7 mouse cellular contexts compared by ENCODE assay signal in genomic region chr14:31195968-31196367, GRCm38 (mm10). TPM values are rescaled to one million over a fixed set of nuclear protein-coding genes. Genes with fewer than 3 reads are reported as not detected.
A peak's percentile ranks its signal among the peaks of the same experiment; 100 is the strongest.
DNase-seq lines count a peak whose midpoint lies in the region; ATAC-seq and TF ChIP-seq lines count a peak whose summit lies in the region.

No protein-coding gene starts in this region.

- intact Hi-C loops in gastrocnemius, postnatal 14 days (cut with DNase I; ENCODE audit: low total_unique reads): no loop called here

- peak; percentile 58 for DNase-seq in liver, adult 2 months (ENCODE audit: extremely low read depth, low read depth, low spot score)
- no peak for DNase-seq in liver
- DNase-seq in ZHBTc4 (ENCODE audit: low read depth, low spot score): peak; percentile 60
- no peak for DNase-seq in gastrocnemius, postnatal 14 days
- DNase-seq in adrenal gland, adult 8-10 months: no peak

- TF ChIP-seq CTCF in liver, adult 2 months (IDR thresholded peaks at IDR 0.05; ENCODE audit: low read depth, low read length): peak; percentile 58

- ATAC-seq in granulocyte monocyte progenitor cell, adult 5-6 weeks (replicated peaks; ENCODE audit: poor library complexity, severe bottlenecking): peak; percentile 54

- peak overlapping the region; percentile 33 for H3K27ac ChIP-seq in liver, adult 2 months (replicated peaks; ENCODE audit: insufficient read depth, low read depth, low read length)
- peak overlapping the region; percentile 71 for H3K27ac ChIP-seq in macrophage

- H3K4me3 ChIP-seq in liver, adult 2 months (ENCODE audit: insufficient read depth, low read depth, low read length): no peak overlapping the region
- H3K4me3 ChIP-seq in macrophage (ENCODE audit: inconsistent target): no peak overlapping the region

- peaks cover 20% of the 10 kb centered on the region for H3K36me3 ChIP-seq in liver, adult 2 months (ENCODE audit: control insufficient read depth, insufficient read depth, low read length)
- H3K36me3 ChIP-seq in macrophage (ENCODE audit: inconsistent target): peaks cover 42% of the 10 kb centered on the region

- H3K27me3 ChIP-seq in liver, adult 2 months (ENCODE audit: control insufficient read depth, insufficient read depth, low read length): no peaks in the 10 kb centered on the region

- H3K79me2 ChIP-seq in liver, adult 2 months (ENCODE audit: control insufficient read depth, insufficient read depth, low read length): peaks cover 5% of the 10 kb centered on the region; the same call in 1 of the 2 replicates
- H3K79me2 ChIP-seq in macrophage (ENCODE audit: inconsistent target): peaks cover 100% of the 10 kb centered on the region

- H3K9ac ChIP-seq in liver, adult 2 months (ENCODE audit: low read depth, low read length): no peak overlapping the region

- peaks cover 23% of the 10 kb centered on the region for H3K4me1 ChIP-seq in liver, adult 2 months (ENCODE audit: control insufficient read depth, insufficient read depth, low read length)

- no peak for TF ChIP-seq POLR2A in liver, adult 2 months (IDR thresholded peaks at IDR 0.05; ENCODE audit: extremely low read depth, insufficient read depth, low read length)

RNA-seq across cellular contexts. Expression of gene Tnnc1, which starts 12.1 kb away (rescaled TPM):
- total RNA-seq in liver, adult 2 months (2014; rRNA removed): 0.27 and 0.83 TPM in 2 replicates
- polyA plus RNA-seq in liver, adult 2 months (2012; rRNA removed): 0.32 TPM in 1 of 2 replicates, not detected in the other
- 4.1 TPM in 1 of 2 replicates, not detected in the other for total RNA-seq in granulocyte monocyte progenitor cell, adult 5-6 weeks (2014; fragmentation: Nextera tagmentation)
- total RNA-seq in granulocyte monocyte progenitor cell, adult 5-6 weeks (2017): 0.82 TPM in 1 of 2 replicates, not detected in the other
- total RNA-seq in macrophage (2018; cell fraction: chromatin; rRNA removed): 10 to 100 TPM in 1 of 26 experiments, 1 to 10 TPM in 25; 1.2 to 10.1 (median 6.3) TPM
- total RNA-seq in macrophage (2018; cell fraction: cytosol; rRNA removed): 1 to 10 TPM in 24 of 26 experiments, under 1 TPM in 2; 0.89 to 3.3 (median 1.7) TPM
- 10 to 100 TPM in 1 of 26 experiments, 1 to 10 TPM in 23, not detected in 2; 1.5 to 12.4 (median 3.9) TPM for total RNA-seq in macrophage (2018; cell fraction: nucleus; rRNA removed)
- polyA plus RNA-seq in macrophage (2018): 0.50 to 1.8 TPM (median 0.95 TPM) in 3 replicates
- 100 to 1,000 TPM; 273 to 573 TPM for total RNA-seq in gastrocnemius, postnatal 14 days (2021)
- 1 to 10 TPM; 1.1 to 3.3 (median 1.9) TPM for total RNA-seq in adrenal gland, adult 8-10 months (2022)

RNA-seq across cellular contexts. Expression of gene Nisch, which starts 20.8 kb away (rescaled TPM):
- 66.7 and 83.0 TPM in 2 replicates for total RNA-seq in liver, adult 2 months (2014; rRNA removed)
- polyA plus RNA-seq in liver, adult 2 months (2012; rRNA removed): 107 and 152 TPM in 2 replicates
- total RNA-seq in granulocyte monocyte progenitor cell, adult 5-6 weeks (2014; fragmentation: Nextera tagmentation): 137 and 211 TPM in 2 replicates
- total RNA-seq in granulocyte monocyte progenitor cell, adult 5-6 weeks (2017): 86.1 and 111 TPM in 2 replicates
- 1,000 to 10,000 TPM in 24 of 26 experiments, 100 to 1,000 TPM in 2; 665 to 2,090 (median 1,583) TPM for total RNA-seq in macrophage (2018; cell fraction: chromatin; rRNA removed)
- total RNA-seq in macrophage (2018; cell fraction: cytosol; rRNA removed): 100 to 1,000 TPM; 112 to 253 (median 171) TPM
- 1,000 to 10,000 TPM in 7 of 26 experiments, 100 to 1,000 TPM in 19; 420 to 1,439 (median 890) TPM for total RNA-seq in macrophage (2018; cell fraction: nucleus; rRNA removed)
- polyA plus RNA-seq in macrophage (2018): 163 to 251 TPM (median 201 TPM) in 3 replicates
- 100 to 1,000 TPM in 1 of 2 experiments, 10 to 100 TPM in 1; 93.2 to 102 TPM for total RNA-seq in gastrocnemius, postnatal 14 days (2021)
- total RNA-seq in adrenal gland, adult 8-10 months (2022): 100 to 1,000 TPM; 331 to 526 (median 414) TPM

RNA-seq across cellular contexts. Expression of gene Sema3g, which starts 21.7 kb away (rescaled TPM):
- under 0.01 and 0.27 TPM in 2 replicates for total RNA-seq in liver, adult 2 months (2014; rRNA removed)
- polyA plus RNA-seq in liver, adult 2 months (2012; rRNA removed): 0.05 and 0.19 TPM in 2 replicates
- total RNA-seq in granulocyte monocyte progenitor cell, adult 5-6 weeks (2014; fragmentation: Nextera tagmentation): 0.21 TPM in 1 of 2 replicates, not detected in the other
- total RNA-seq in granulocyte monocyte progenitor cell, adult 5-6 weeks (2017): not detected in 2 replicates
- 1 to 10 TPM in 3 of 26 experiments, under 1 TPM in 12, not detected in 11; 0.16 to 1.7 (median 0.55) TPM for total RNA-seq in macrophage (2018; cell fraction: chromatin; rRNA removed)
- under 1 TPM in 18 of 26 experiments, not detected in 8; 0.04 to 0.38 (median 0.11) TPM for total RNA-seq in macrophage (2018; cell fraction: cytosol; rRNA removed)
- 1 to 10 TPM in 1 of 26 experiments, under 1 TPM in 18, not detected in 7; 0.22 to 1.3 (median 0.37) TPM for total RNA-seq in macrophage (2018; cell fraction: nucleus; rRNA removed)
- polyA plus RNA-seq in macrophage (2018): not detected in 3 replicates
- 1 to 10 TPM; 7.2 to 8.7 TPM for total RNA-seq in gastrocnemius, postnatal 14 days (2021)
- 10 to 100 TPM in 3 of 4 experiments, 1 to 10 TPM in 1; 8.8 to 12.4 (median 10.8) TPM for total RNA-seq in adrenal gland, adult 8-10 months (2022)

RNA-seq across cellular contexts. Expression of gene Stab1, which starts 27.5 kb away (rescaled TPM):
- 27.0 and 39.5 TPM in 2 replicates for total RNA-seq in liver, adult 2 months (2014; rRNA removed)
- 32.7 and 52.3 TPM in 2 replicates for polyA plus RNA-seq in liver, adult 2 months (2012; rRNA removed)
- total RNA-seq in granulocyte monocyte progenitor cell, adult 5-6 weeks (2014; fragmentation: Nextera tagmentation): not detected in 2 replicates
- total RNA-seq in granulocyte monocyte progenitor cell, adult 5-6 weeks (2017): 3.0 TPM in 1 of 2 replicates, not detected in the other
- 1,000 to 10,000 TPM in 23 of 26 experiments, 100 to 1,000 TPM in 3; 175 to 4,782 (median 2,271) TPM for total RNA-seq in macrophage (2018; cell fraction: chromatin; rRNA removed)
- total RNA-seq in macrophage (2018; cell fraction: cytosol; rRNA removed): 100 to 1,000 TPM in 25 of 26 experiments, 10 to 100 TPM in 1; 91.4 to 838 (median 312) TPM
- total RNA-seq in macrophage (2018; cell fraction: nucleus; rRNA removed): 1,000 to 10,000 TPM in 14 of 26 experiments, 100 to 1,000 TPM in 12; 325 to 5,560 (median 1,024) TPM
- polyA plus RNA-seq in macrophage (2018): 241 to 829 TPM (median 623 TPM) in 3 replicates
- total RNA-seq in gastrocnemius, postnatal 14 days (2021): 10 to 100 TPM; 29.8 to 40.4 TPM
- total RNA-seq in adrenal gland, adult 8-10 months (2022): 100 to 1,000 TPM in 2 of 4 experiments, 10 to 100 TPM in 2; 75.8 to 142 (median 116) TPM

RNA-seq across cellular contexts. Expression of gene Phf7, which starts 55.1 kb away (rescaled TPM):
- total RNA-seq in liver, adult 2 months (2014; rRNA removed): 6.9 and 9.0 TPM in 2 replicates
- 4.4 and 4.5 TPM in 2 replicates for polyA plus RNA-seq in liver, adult 2 months (2012; rRNA removed)
- 13.9 and 15.2 TPM in 2 replicates for total RNA-seq in granulocyte monocyte progenitor cell, adult 5-6 weeks (2014; fragmentation: Nextera tagmentation)
- 14.8 and 17.4 TPM in 2 replicates for total RNA-seq in granulocyte monocyte progenitor cell, adult 5-6 weeks (2017)
- total RNA-seq in macrophage (2018; cell fraction: chromatin; rRNA removed): 10 to 100 TPM in 5 of 26 experiments, 1 to 10 TPM in 20, under 1 TPM in 1; 0.71 to 18.9 (median 6.1) TPM
- 1 to 10 TPM; 3.3 to 8.1 (median 4.7) TPM for total RNA-seq in macrophage (2018; cell fraction: cytosol; rRNA removed)
- total RNA-seq in macrophage (2018; cell fraction: nucleus; rRNA removed): 10 to 100 TPM in 2 of 26 experiments, 1 to 10 TPM in 24; 1.6 to 11.8 (median 5.3) TPM
- 4.8 to 7.5 TPM (median 6.3 TPM) in 3 replicates for polyA plus RNA-seq in macrophage (2018)
- 1 to 10 TPM; 5.5 to 6.3 TPM for total RNA-seq in gastrocnemius, postnatal 14 days (2021)
- 1 to 10 TPM; 7.1 to 8.5 (median 8.2) TPM for total RNA-seq in adrenal gland, adult 8-10 months (2022)

Comparison
In these comparisons a context has a peak if more than half of its experiments do, and no peak if none do; other contexts are left out.
1. DNase-seq: peak in liver, adult 2 months (single experiment) and ZHBTc4 (single experiment); none in liver (single experiment), gastrocnemius, postnatal 14 days (single experiment) and adrenal gland, adult 8-10 months (single experiment).
2. RNA of gene Tnnc1, which starts 12.1 kb away (total RNA-seq): 273 to 573 TPM in gastrocnemius, postnatal 14 days; 0.82 to 4.1 TPM in granulocyte monocyte progenitor cell, adult 5-6 weeks, 1.1 to 3.3 TPM in adrenal gland, adult 8-10 months and 0.27 to 0.83 TPM in liver, adult 2 months; every median in the first group is over 10 times any median in the second.